Mouse (Mus musculus): Measurements from ENCODE around the gene Bag6.

- TF ChIP-seq CTCF (IDR thresholded peaks at IDR 0.05; ENCODE audit: borderline replicate concordance, control insufficient read depth, extremely low read depth, insufficient read depth, low read length, poor library complexity) (no peak), POLR2A (IDR thresholded peaks at IDR 0.05; ENCODE audit: control insufficient read depth, extremely low read depth, insufficient read depth, low read length, poor library complexity) (no peak)
Observed at GRCm38 (mm10) chr17:35141971-35142370, 7.0 kb downstream of the Bag6 start.

Measured in thymus, adult 2 months (tissue).